Mouse (Mus musculus) megakaryocyte, embryonic 14.5 days (primary cell): ENCODE results near the gene Pip5k1b. TPM values are rescaled to one million over a fixed set of nuclear protein-coding genes. Genes with fewer than 3 reads are reported as not detected.

Experiments used
- H3K27me3 ChIP-seq: replicated peaks from 2 replicates; pipeline ENCODE3; 2012; ENCODE audit warnings: inconsistent platforms
- H3K36me3 ChIP-seq: replicated peaks from 2 replicates; pipeline ENCODE3; 2012; ENCODE audit warnings: low read length, inconsistent platforms, mixed read lengths
- H3K4me1 ChIP-seq: 2 replicates; pipeline ENCODE4 v1.6.1; 2012; ENCODE audit warnings: inconsistent platforms
- H3K4me3 ChIP-seq: replicated peaks from 2 replicates; pipeline ENCODE3; 2012; ENCODE audit warnings: moderate library complexity, mild to moderate bottlenecking, inconsistent platforms
- H3K9me3 ChIP-seq: 2 replicates; pipeline ENCODE4 v1.6.1; 2012; ENCODE audit warnings: inconsistent platforms
- FLI1 ChIP-seq: IDR thresholded peaks from 2 replicates; pipeline ENCODE4 v1.6.1; 2012; ENCODE audit warnings: low read length, inconsistent platforms, mixed read lengths
- GATA1 ChIP-seq: IDR thresholded peaks from 3 replicates; pipeline ENCODE4 v1.6.1; 2012; ENCODE audit warnings: mixed read lengths, low read length, inconsistent platforms, borderline replicate concordance
- polyA plus RNA-seq: library from polyadenylated mRNA; stranded (reverse); fragments of >175 nt; gene quantifications from 2 replicates; pipeline ENCODE4 v1.2.3, GENCODE M21; 2012; ENCODE audit warnings: low replicate concordance; ENCODE audit not compliant: insufficient read depth

Gene Pip5k1b
- polyA plus RNA-seq, 1 experiment: 8.0 TPM

DNA sequence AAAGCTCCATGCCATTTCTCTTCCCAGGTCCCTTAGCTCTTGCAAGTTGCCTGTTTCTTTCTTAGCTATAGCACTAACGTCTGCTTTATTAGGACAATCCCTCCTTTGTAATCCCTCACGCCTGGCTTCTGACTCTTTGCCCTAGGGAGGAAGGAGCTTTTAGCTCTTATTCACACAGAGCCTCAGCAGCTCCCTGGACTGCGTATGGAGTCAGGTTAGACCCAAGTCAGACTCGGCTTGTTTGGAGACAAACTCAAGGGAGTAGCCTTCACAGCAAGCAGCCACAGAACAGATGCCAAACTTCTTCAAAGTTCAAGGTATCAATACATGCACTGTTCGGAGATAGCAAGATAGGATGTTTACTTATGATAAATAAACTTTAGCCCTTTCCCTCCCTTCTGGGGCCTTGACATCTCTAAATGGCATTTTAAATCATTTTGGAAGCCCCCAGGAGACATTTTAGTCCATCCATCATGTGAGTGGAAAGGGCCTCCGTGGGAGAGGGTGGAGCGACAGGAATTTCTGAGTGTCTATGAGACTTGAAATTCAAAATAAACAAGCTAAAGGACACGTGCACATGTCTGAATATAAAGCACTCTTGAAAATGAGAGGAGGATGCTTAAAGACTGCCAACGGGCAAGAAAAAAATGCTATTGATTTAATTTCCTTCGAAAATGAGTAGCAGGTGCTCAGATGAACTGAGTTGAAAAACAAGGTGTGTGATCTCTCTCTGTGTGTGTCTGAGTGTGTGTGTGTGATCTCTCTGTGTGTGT is 231.6 kb downstream of the Pip5k1b start:
- TF ChIP-seq FLI1: no peak
- no peak for TF ChIP-seq GATA1
- H3K4me3 ChIP-seq: no peak overlapping the region
- no peaks in the 10 kb centered on the region for H3K27me3 ChIP-seq
- no peaks in the 10 kb centered on the region for H3K9me3 ChIP-seq
- peaks cover 15% of the 10 kb centered on the region for H3K4me1 ChIP-seq
- peaks cover 47% of the 10 kb centered on the region for H3K36me3 ChIP-seq

DNA sequence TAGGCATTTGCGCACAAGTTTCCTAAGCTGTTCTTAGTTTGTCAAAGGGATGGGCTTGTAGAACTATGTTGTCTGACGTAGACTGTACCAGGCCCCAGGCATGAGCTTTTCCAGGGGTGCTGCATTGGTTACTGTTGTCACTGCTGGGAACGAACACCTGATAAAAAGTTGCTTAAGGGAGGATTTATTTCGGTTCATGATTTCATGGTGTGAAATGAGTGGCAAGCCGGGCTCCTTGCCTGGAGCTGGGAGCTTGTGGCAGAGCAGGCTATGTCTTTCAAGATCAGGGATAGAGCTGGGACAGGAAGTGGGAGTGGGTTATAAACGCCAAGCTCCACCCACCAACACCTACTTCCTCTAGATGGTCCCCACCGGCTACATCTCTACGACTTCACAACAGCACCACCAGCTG is 233.8 kb downstream of the Pip5k1b start:
- peaks cover 47% of the 10 kb centered on the region for H3K36me3 ChIP-seq
- TF ChIP-seq GATA1 (no peak), FLI1 (no peak)
- peaks cover 9% of the 10 kb centered on the region for H3K4me1 ChIP-seq
- H3K27me3 ChIP-seq: no peaks in the 10 kb centered on the region
- H3K9me3 ChIP-seq: no peaks in the 10 kb centered on the region
- no peak overlapping the region for H3K4me3 ChIP-seq

DNA sequence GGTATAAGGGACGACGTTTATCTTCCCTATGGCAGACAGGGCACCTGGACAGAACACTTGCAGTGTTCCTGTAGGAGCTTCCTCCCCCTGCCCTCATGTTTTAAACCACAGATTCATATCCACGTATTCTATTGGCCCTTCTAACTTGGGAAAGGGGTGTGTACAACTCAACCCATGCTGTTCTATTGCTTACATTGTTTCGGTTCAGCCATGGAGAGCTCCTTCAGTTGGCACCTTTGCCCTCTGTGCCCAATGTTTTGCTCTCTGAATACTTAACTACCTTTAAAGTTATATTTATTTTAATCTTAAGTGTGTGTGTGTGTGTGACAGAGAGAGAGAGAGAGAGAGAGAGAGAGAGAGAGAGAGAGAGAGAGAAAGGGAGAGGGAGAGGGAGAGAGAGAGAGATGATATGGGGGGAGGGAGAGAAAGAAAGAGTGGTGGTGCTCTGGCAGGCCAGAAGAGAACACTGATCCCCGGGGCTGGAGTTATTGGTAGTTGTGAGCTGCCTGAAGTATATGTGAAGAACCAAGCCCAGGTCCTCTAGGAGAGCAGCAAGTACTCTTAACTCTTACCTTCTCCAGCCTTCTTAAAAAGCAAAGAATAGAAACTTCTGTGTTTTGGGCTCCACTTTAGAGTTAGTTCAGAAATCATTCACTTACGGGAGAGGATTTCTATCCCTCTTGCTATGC is 234.3 kb downstream of the Pip5k1b start:
- Histone ChIP-seq H3K9me3 (no peaks in the 10 kb centered on the region), H3K36me3 (peaks cover 50% of the 10 kb centered on the region), H3K27me3 (no peaks in the 10 kb centered on the region), H3K4me3 (no peak overlapping the region), H3K4me1 (peaks cover 9% of the 10 kb centered on the region)
- TF ChIP-seq FLI1: no peak
- TF ChIP-seq GATA1: no peak

DNA sequence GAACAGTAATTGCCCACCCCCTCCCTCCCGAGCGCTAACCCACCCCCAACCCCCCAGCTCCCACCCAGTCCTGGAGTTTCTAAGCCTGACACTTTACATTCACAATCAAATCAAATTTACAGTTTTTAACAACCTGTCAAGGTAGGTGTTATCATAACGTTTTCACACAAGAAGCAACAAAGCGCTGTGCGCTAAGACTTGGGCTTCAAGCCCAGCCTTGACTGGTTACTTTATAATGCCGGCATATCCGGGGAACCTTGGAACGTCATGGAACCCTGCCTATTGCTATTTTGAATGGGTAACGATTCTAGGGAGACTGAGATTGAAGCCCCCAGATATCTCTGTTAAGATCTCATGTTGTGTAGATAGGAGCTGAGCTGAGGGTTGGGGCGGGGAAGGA is 237.5 kb downstream of the Pip5k1b start:
- TF ChIP-seq GATA1 (no peak), FLI1 (no peak)
- H3K36me3 ChIP-seq: peaks cover 43% of the 10 kb centered on the region
- no peaks in the 10 kb centered on the region; the same call in none of the 2 replicates for H3K4me1 ChIP-seq
- H3K27me3 ChIP-seq: no peaks in the 10 kb centered on the region
- H3K9me3 ChIP-seq: no peaks in the 10 kb centered on the region
- H3K4me3 ChIP-seq: no peak overlapping the region

DNA sequence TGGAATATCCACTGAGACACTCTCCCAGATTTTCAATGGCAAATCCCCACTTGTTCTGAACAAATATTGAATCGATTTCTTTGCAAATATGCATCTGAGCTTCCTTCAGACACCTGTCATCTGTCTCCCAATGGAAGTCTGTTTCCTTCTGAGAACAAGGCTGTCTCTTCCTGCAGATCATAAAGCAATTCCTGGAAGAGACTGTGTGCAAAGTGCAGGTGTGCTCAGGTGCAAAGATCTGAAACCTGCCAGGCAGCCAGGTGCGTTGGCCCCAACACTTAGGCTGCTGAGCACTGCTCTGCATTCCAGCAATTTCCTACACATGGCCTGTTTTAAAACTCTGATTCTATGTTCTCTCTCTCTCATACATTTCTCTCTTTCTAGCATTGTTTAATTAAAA is 237.9 kb downstream of the Pip5k1b start:
- Histone ChIP-seq H3K4me3 (no peak overlapping the region), H3K9me3 (no peaks in the 10 kb centered on the region), H3K4me1 (no peaks in the 10 kb centered on the region; the same call in none of the 2 replicates), H3K36me3 (peaks cover 43% of the 10 kb centered on the region), H3K27me3 (no peaks in the 10 kb centered on the region)
- TF ChIP-seq GATA1: no peak
- TF ChIP-seq FLI1: no peak

DNA sequence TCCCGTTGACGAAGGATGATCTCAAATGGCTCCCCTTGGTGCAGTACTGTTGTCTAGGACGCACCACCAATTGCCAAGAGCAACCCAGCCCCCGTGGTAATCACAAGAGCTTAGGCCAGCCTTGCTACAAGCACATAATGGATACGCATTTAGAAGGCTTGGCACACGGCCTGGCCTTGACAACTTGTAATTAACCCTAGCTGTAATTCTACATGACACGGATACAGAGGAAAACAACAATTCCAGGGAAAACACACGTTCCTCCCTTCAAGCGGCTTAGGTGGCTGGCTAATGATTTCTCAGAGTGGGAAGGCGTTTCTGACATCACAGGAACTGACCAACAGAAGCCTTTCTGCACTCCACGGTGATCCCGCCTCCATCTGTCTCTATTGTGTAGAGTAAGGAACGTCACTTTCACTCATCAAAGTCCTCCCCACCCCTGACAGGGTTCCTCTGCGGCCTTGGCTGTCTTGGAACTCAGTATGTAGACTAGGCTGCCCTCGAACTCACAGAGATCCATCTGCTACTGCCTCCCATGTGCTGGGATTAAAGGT is 238.6 kb downstream of the Pip5k1b start:
- Histone ChIP-seq H3K36me3 (peaks cover 43% of the 10 kb centered on the region), H3K4me1 (no peaks in the 10 kb centered on the region; the same call in none of the 2 replicates), H3K9me3 (no peaks in the 10 kb centered on the region), H3K27me3 (no peaks in the 10 kb centered on the region), H3K4me3 (no peak overlapping the region)
- TF ChIP-seq FLI1: no peak
- TF ChIP-seq GATA1: no peak

DNA sequence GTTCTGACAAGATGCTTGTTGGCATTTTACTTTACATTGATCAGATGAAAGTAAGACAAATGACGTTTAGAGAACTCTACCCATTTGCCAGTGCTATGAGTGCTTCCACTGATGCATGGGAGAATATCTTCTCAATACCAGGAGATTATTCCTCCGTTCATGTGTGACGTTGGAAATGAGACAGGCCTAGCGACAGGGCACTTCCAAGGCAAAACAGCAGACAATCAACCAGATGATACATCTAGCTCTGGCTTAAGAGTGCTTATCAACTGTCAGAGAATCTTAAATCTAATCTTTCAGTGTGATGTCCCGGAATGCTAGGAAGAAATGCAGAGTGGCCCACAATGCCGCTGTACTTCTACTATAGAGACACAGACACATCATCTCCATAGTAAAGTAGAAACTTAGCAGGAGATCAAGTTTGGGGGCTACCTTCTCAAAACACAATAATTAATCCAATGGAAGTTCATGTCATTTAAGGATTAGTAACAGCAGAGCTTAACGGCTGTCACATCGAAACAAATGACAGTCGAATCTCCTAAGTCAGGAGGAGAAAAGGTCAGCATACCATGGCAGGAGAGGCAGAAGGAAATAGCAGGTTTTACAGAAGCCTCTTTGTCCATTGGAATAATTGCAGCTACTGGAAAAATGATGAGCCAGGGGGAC is 239.5 kb downstream of the Pip5k1b start:
- Histone ChIP-seq H3K27me3 (no peaks in the 10 kb centered on the region), H3K4me3 (no peak overlapping the region), H3K9me3 (no peaks in the 10 kb centered on the region), H3K36me3 (peaks cover 43% of the 10 kb centered on the region), H3K4me1 (no peaks in the 10 kb centered on the region; the same call in 1 of the 2 replicates)
- TF ChIP-seq GATA1 (no peak), FLI1 (no peak)

DNA sequence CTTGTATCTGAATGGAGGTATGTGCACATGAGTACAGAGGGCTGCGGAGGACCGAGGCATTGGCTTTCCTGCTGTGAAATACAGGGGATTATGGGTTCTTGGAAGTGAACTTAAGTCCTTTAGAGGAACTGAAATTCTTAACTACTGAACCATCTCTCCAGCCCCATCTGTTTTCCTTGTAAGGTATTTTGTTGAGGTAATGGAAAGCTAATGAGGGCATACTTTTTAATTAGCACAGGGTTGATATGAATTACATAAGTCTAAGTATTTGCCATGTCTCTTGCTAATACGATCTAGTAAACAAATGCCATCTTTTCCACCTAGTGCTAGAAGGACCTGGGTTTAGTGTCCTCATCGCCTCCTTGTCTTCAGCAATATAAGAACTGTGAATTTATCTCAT is 240.4 kb downstream of the Pip5k1b start:
- no peaks in the 10 kb centered on the region for H3K27me3 ChIP-seq
- no peaks in the 10 kb centered on the region for H3K9me3 ChIP-seq
- H3K36me3 ChIP-seq: peaks cover 38% of the 10 kb centered on the region
- no peaks in the 10 kb centered on the region for H3K4me1 ChIP-seq
- TF ChIP-seq FLI1 (no peak), GATA1 (no peak)
- no peak overlapping the region for H3K4me3 ChIP-seq

DNA sequence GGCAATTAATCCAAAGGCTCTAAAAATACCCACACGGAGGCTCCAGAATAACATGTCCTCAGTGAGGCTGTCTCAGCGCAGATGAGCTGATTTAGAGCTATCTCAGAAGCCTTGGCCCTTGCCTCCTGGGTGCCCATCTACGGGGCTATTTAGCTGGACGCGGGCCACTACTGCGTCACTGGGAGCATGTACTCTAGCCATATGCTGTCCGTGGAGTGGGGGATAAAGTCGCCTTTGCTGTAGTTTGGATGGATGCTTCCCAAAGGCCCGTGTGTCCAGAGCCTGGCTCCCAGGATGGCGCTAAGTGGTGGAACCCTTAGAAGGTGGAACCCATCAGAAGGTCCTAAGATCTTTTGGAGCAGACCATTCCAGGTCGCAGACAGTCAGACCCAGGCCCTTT is 241.0 kb downstream of the Pip5k1b start:
- TF ChIP-seq FLI1 (no peak), GATA1 (no peak)
- no peaks in the 10 kb centered on the region for H3K4me1 ChIP-seq
- no peaks in the 10 kb centered on the region for H3K9me3 ChIP-seq
- H3K4me3 ChIP-seq: no peak overlapping the region
- H3K27me3 ChIP-seq: no peaks in the 10 kb centered on the region
- H3K36me3 ChIP-seq: peaks cover 38% of the 10 kb centered on the region
